Mouse (Mus musculus) megakaryocyte progenitor cell, adult 5-6 weeks (primary cell): ENCODE results near the gene Obsl1. TPM values are rescaled to one million over a fixed set of nuclear protein-coding genes. Genes with fewer than 3 reads are reported as not detected.

Experiments used
- ATAC-seq: replicated peaks from 2 replicates; pipeline ENCODE4 v1.8.0; 2016; ENCODE audit warnings: mild to moderate bottlenecking, moderate TSS enrichment, inconsistent platforms; ENCODE audit not compliant: poor library complexity
- total RNA-seq, 2 experiments: library from RNA; stranded (forward) in 1 of 2; stranded (reverse) in 1 of 2; fragments of 157-497, 149-512 nt in 1 of 2; fragments of 200-1000 nt in 1 of 2; gene quantifications; 2 replicates each; pipeline versions ENCODE4 v1.2.3 to v1.2.4; 2015 to 2017

Obsl1 gene
- total RNA-seq (2015) (1.0 TPM in 1 of 2 replicates, not detected in the other), total RNA-seq (2017) (0.30 TPM in 1 of 2 replicates, not detected in the other)

GRCm38 (mm10) chr1:75505956-75506831 is at the start of gene Obsl1:
Obsl1 (minus strand) TSS chr1:75506452.
- ATAC-seq, result no peak; the same call in 1 of the 2 replicates

GRCm38 (mm10) chr1:75555680-75556079 is 49.4 kb upstream of the Obsl1 start:
- ATAC-seq, result no peak

- no peak for ATAC-seq
These were observed 44.3 kb upstream of the Obsl1 start for GRCm38 (mm10) chr1:75550586-75550985.

DNA sequence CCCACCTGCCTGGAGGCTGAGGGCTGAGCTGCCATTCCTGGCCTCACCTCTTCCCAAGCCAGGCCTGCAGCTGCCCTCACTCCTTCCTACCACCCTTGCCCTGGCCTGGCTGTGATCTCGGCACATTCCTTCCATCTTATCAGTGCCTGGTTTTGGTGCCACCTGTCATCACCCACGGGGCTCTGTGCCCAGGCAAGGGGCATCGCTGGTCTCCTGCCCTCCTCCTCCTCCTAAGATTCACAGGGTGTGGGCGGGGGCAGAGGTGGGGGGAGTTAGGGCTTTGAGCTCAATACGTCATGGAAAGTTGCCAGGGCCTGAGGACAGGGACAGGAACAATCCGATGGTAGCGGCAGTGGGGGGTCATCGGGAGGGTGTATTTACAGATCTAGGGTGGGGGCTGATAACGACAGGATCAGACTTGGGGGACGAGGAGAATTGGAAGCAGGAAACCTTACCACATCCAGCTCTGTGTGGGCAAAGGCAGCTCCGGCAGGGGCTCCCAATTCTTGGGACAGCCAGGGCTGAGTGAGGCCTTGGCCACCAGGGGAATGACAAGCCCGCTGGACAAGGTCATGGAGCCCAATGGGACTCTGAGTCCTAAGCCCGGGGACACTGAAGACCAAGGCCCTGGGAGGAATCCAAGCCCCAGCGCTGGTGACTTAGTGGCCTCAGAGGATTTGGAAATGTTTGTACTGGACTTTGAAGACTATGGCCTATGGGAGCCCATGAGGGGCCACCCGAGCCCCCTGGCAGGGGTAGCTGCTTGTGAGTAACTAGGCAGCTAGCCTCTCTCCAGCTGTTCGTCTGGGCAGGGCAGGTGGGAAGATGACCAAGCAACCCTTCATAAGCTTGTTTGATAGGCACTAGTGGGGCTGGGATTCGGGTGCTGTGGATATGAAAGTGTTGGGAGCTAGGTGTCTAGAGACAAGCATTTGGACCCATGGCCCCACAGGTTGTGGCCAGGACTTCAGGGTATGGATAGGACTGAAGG is 43.3 kb upstream of the Obsl1 start:
- no peak for ATAC-seq

- ATAC-seq, result no peak
These were observed 42.6 kb upstream of the Obsl1 start for GRCm38 (mm10) chr1:75548871-75549270.

DNA sequence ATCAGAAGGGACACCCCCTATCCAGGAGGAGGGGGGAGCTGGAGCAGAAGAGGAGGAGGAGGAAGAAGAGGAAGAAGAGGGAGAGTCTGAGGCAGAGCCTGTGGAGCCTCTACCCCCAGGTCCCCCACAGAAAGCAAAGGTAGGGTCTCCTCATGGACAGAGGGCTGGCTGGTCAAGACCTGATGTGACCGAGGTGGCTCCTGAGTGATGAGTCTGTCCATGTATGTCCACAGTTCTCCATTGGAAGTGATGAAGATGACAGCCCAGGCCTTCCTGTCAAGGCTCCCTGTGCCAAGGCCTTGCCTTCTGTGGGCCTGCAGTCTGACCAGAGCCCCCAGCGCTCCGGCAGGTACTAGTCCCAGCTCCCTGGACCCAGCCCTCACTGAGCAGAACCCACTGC is 41.8 kb upstream of the Obsl1 start:
- ATAC-seq, result no peak

- no peak for ATAC-seq
These were observed 41.1 kb upstream of the Obsl1 start for GRCm38 (mm10) chr1:75547351-75547750.

DNA sequence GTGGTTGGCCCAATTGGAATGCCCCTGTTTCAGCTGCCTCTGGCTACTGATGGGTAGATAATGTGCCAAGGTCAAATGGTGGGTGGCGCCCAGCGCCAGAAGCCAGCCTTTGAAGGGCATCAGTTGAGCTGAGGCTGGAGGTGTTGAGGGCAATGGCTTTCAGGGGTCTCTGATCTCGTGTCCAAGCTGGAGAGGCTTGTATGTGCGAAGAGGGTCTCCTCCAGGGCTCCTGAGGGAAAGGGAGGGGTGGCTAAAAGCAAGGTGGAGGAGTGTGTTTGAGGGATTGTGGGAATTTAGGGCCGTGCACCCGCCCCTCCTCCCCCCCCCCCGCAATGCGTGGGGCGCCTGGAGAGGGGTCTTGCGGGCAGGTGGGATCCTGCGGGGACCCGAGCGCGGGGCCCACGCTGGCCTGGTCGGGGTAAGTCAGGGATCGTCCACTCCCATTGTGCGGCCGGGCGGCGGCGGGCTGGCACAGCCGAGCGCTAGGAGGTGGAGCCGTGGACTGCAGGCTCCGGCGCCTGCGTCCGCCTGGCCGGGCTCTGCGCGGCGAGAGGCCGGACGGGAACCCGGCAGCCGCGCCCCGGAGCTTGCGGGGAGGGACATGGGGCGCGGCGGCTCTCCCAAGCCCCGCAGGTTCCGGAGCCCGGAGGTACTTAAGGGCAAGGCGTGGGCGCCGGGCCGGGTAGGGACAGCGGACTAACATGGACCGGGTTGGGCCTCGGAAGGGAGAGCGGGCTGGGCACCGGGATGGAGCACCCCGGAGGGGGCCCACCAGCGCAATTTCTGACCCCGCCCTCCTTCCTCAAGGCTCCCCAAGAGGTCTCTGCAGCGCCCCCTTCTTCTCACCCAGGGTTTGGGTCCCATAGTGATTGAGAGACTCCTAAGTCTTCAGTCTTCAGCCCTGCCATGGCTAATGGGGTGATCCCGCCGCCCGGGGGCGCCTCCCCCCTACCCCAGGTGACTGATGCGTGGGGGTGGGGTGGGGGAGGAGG is 40.0 kb upstream of the Obsl1 start, which contains the start of gene Slc4a3:
TSS of gene Slc4a3 (plus strand) at position 302 of the 992 bp plus-strand sequence.
- peak; percentile 71 for ATAC-seq

GRCm38 (mm10) chr1:75544351-75544750 is 38.1 kb upstream of the Obsl1 start:
- no peak for ATAC-seq

DNA sequence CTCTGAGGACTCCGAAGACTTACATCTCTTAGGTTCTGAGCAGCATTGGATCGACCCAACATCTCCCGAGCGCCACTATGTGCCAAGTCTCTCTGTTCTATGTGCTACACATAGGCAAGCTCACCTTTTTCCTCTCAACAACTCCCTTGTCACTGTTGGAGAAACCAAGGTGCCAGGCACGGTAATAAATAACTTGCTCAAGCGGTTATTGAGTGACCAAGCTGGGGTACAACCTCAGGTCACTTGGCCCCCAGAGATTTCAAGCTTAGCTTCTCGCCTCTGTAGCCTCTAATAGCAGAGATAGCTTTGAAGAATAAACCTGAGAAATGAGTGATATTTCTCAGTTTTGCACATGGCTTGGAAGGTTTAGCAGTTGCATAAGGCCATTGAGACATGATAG is 35.2 kb upstream of the Obsl1 start:
- ATAC-seq, result no peak

DNA sequence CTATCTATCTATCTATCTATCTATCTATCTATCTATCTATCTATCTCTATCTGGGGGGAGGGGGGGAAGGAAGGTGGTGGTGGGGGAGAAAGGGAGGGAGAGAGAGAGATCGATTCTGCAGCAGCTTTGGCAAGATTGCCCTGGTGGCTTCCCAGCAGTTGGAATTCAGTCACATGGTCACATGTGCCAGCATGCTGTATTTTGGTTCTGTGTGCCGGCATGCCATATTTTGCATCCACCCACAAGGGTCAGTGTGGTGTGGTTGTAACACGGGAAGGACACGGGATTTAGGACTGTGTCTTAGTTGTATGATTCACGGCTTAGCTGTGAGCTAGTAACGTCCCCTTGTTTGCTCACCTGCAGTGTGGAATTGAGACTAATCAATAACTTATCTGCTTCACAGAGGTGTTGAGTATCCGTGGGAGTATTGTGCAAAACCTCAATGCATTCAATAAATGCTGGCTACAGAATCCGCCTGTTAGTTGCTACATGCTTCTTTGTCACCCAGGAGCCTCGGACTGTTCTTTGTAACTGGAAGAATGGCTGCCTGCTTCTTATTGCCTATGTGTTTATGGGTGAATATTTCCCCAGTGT is 32.4 kb upstream of the Obsl1 start:
- ATAC-seq, result no peak

DNA sequence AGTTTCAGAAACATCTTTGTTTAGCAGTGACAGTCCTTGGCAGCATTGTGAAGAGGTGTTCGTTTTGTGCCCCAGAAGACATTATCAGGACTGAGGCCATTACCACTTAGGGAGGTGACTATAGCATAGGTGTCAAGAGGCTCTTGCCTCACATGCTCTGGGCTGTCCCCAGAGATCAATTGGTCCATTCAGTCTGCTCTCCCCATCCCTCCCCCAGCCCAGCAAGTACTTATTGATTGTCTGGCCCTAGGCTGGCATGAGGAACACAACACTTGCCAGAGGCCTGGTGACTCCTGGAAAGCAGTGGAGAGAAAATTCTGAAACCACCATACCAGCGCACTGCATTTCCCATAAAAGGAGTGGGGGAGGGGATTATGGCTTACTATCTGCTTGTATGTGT is 31.3 kb upstream of the Obsl1 start:
- ATAC-seq, result no peak

DNA sequence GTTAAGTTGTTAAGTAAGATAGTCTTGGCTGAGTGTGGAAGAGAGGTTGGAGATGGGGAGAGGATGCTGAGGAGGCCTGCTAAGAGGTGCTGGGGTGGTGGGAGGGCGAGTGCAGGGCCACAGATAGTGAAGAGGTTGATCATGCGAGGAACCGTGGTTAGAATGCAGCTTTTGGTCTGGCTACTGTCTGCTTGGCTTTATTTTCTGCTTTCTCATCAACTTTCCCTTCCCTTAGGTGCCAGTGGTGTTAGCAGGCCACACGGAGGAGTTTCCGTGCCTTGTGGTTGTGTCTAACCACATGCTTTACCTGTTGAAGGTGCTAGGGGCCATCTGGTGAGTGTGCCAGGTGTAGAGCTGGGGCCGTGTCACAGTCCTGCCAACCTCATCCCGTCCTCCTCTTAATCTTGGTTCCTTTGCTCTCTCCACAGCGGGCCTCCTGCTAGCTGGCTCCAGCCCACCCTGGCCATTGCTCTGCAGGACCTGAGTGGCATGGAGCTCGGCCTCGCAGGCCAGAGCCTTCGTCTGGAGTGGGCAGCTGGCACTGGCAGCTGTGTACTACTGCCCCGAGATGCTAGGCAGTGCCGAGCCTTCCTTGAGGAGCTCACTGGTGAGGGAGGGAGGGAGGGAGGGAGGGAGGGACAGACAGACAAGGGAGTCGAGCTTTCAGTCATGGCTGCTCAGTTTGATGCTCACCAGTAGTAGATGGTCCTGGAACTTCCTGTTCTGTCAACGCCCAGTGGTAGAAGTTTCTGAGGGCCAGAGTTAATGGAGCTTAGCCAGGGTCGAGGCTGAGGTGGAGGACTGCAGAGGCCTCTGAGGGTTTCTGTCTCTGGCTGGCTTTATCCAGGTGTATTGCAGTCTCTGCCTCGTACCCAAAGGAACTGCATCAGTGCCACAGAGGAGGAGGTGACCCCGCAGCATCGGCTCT is 27.3 kb upstream of the Obsl1 start:
- no peak for ATAC-seq

- ATAC-seq, result no peak
These were observed 26.3 kb upstream of the Obsl1 start for GRCm38 (mm10) chr1:75532280-75533172.

GRCm38 (mm10) chr1:75530546-75530945 is 24.3 kb upstream of the Obsl1 start:
- ATAC-seq, result no peak

GRCm38 (mm10) chr1:75524679-75525078 is 18.4 kb upstream of the Obsl1 start:
- ATAC-seq, result no peak

GRCm38 (mm10) chr1:75521321-75522031 is 15.2 kb upstream of the Obsl1 start, which contains the start of gene Stk11ip:
Stk11ip (plus strand) TSS chr1:75521529.
- peak; percentile 97 for ATAC-seq
